Mouse (Mus musculus) midbrain, embryonic 13.5 days (tissue): ENCODE results near the gene Safb. TPM values are rescaled to one million over a fixed set of nuclear protein-coding genes. Genes with fewer than 3 reads are reported as not detected.

Source experiments
- ATAC-seq: fragments of 200-750 bp; cut with Nextera tagmentation; 2 replicates; pipeline ENCODE4 v1.8.0; 2017; ENCODE audit warnings: mild to moderate bottlenecking, moderate TSS enrichment, moderate library complexity
- H3K27ac ChIP-seq: fragments of 300-500 bp; sonication (generic); 2 replicates; pipeline ENCODE4 v1.5.1; 2015; ENCODE audit warnings: inconsistent platforms, mild to moderate bottlenecking, moderate library complexity
- H3K27me3 ChIP-seq: fragments of 300-500 bp; sonication (generic); 2 replicates; pipeline ENCODE4 v1.6.1; 2015; ENCODE audit warnings: mild to moderate bottlenecking, inconsistent platforms
- H3K36me3 ChIP-seq: fragments of 300-500 bp; sonication (generic); 2 replicates; pipeline ENCODE4 v1.6.1; 2015; ENCODE audit warnings: mild to moderate bottlenecking, inconsistent platforms
- H3K4me1 ChIP-seq: fragments of 300-500 bp; sonication (generic); replicated peaks from 2 replicates; pipeline ENCODE4 v1.6.1; 2015; ENCODE audit warnings: inconsistent platforms
- H3K4me2 ChIP-seq: fragments of 300-500 bp; sonication (generic); replicated peaks from 2 replicates; pipeline ENCODE4 v1.6.1; 2015; ENCODE audit warnings: moderate library complexity, mild to moderate bottlenecking, inconsistent platforms
- H3K4me3 ChIP-seq: fragments of 300-500 bp; sonication (generic); replicated peaks from 2 replicates; pipeline ENCODE4 v1.5.1; 2015; ENCODE audit warnings: mild to moderate bottlenecking, inconsistent platforms
- H3K9ac ChIP-seq: fragments of 300-500 bp; sonication (generic); replicated peaks from 2 replicates; pipeline ENCODE4 v1.6.1; 2015; ENCODE audit warnings: mild to moderate bottlenecking, inconsistent platforms
- H3K9me3 ChIP-seq: fragments of 300-500 bp; sonication (generic); 2 replicates; pipeline ENCODE4 v1.6.1; 2016; ENCODE audit warnings: mild to moderate bottlenecking, inconsistent platforms
- WGBS: fragments of 180-500 bp; shearing (Covaris S2); methylation state at CpG from one replicate; pipeline ENCODE4 v1.1.7; 2015; 5-methylcytosine and 5-hydroxymethylcytosine counted together
- polyA plus RNA-seq: library from polyadenylated mRNA; unstranded; fragments of >200 nt; fragmentation: Nextera tagmentation; extraction: Ambion mirVana; gene quantifications from 2 replicates; pipeline ENCODE4 v1.2.1, GENCODE M21; 2015

The Safb gene
- polyA plus RNA-seq, 1 experiment from 2014 or later: 127 TPM

DNA sequence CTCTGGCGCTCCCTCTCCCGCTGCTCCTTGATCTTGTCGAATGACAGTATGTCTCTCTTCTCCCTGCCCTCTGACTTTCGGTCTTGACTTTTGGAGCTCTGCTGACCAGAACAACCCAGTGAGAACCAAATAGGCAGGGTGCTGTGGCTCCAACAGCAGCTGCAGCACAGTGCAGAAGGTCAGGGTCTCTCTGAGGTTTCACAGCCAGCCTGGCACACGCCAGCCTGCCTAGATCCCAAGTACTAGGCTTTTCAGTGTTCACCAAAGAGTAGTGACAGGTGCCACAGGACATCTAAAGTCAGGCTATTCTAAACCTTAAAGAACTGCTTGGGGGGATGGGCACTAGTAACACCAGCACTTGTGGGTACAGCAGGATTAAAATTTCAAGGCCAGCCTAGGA, 17.7 kb upstream of the Safb start:
- no peak overlapping the region for H3K4me2 ChIP-seq
- peaks cover 100% of the 10 kb centered on the region for H3K36me3 ChIP-seq
- H3K27ac ChIP-seq: no peak overlapping the region
- H3K9me3 ChIP-seq: no peaks in the 10 kb centered on the region
- no peak overlapping the region for H3K9ac ChIP-seq
- no peak overlapping the region for H3K4me3 ChIP-seq
- 88% methylated on average over 5 of the region's 5 CpGs for WGBS
- H3K27me3 ChIP-seq: no peaks in the 10 kb centered on the region
- no peaks in the 10 kb centered on the region for H3K4me1 ChIP-seq
- no peak for ATAC-seq

GRCm38 (mm10) chr17:56567370-56567769, 17.3 kb upstream of the Safb start:
- no peaks in the 10 kb centered on the region for H3K9me3 ChIP-seq
- ATAC-seq: no peak
- no peaks in the 10 kb centered on the region for H3K27me3 ChIP-seq
- no peak overlapping the region for H3K4me2 ChIP-seq
- no peak overlapping the region for H3K27ac ChIP-seq
- H3K9ac ChIP-seq: no peak overlapping the region
- WGBS: 94% methylated on average over 4 of the region's 4 CpGs
- H3K4me3 ChIP-seq: no peak overlapping the region
- H3K4me1 ChIP-seq: 0 out of 2 replicates have a peak, but pooled peaks cover 1% of the 10 kb centered on the region
- peaks cover 100% of the 10 kb centered on the region for H3K36me3 ChIP-seq

- H3K27me3 ChIP-seq: no peaks in the 10 kb centered on the region
- WGBS: 96% methylated on average over 4 of the region's 4 CpGs
- no peaks in the 10 kb centered on the region for H3K9me3 ChIP-seq
- 0 out of 2 replicates have a peak, but pooled peaks cover 5% of the 10 kb centered on the region for H3K4me1 ChIP-seq
- no peak overlapping the region for H3K4me2 ChIP-seq
- H3K4me3 ChIP-seq: no peak overlapping the region
- no peak overlapping the region for H3K9ac ChIP-seq
- ATAC-seq: no peak
- H3K36me3 ChIP-seq: peaks cover 98% of the 10 kb centered on the region
- H3K27ac ChIP-seq: no peak overlapping the region
Observed at GRCm38 (mm10) chr17:56570287-56570686, 14.3 kb upstream of the Safb start.

- WGBS: 60% methylated on average over 1 of the region's 1 CpGs
- Histone ChIP-seq H3K4me2 (no peak overlapping the region), H3K36me3 (peaks cover 95% of the 10 kb centered on the region), H3K27me3 (no peaks in the 10 kb centered on the region), H3K27ac (no peak overlapping the region), H3K9ac (no peak overlapping the region), H3K4me1 (0 out of 2 replicates have a peak, but pooled peaks cover 5% of the 10 kb centered on the region), H3K4me3 (no peak overlapping the region), H3K9me3 (no peaks in the 10 kb centered on the region)
- ATAC-seq: no peak
Observed at GRCm38 (mm10) chr17:56572154-56572553, 12.5 kb upstream of the Safb start.

DNA sequence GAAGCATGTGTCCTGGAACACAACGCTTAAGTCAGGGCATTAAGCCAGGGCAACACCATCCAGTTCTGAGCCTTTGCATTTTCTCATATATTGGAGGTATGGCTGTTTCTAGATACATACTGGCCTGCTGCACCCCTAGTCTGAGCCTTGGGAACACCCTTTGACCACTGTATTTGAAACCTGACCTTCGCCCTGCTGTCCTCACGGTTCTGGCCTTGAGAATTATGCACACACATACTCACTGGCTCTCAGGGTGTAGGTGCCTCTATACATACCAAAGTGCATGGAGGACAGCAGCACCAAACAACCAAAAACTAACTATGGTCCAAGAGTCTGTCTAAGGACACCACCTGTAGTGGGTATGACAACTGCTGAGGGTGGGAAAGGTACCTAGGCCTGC, 11.7 kb upstream of the Safb start:
- H3K4me2 ChIP-seq: no peak overlapping the region
- H3K4me3 ChIP-seq: no peak overlapping the region
- peaks cover 95% of the 10 kb centered on the region for H3K36me3 ChIP-seq
- no peaks in the 10 kb centered on the region for H3K9me3 ChIP-seq
- 0 out of 2 replicates have a peak, but pooled peaks cover 5% of the 10 kb centered on the region for H3K4me1 ChIP-seq
- ATAC-seq: no peak
- no peak overlapping the region for H3K27ac ChIP-seq
- H3K9ac ChIP-seq: no peak overlapping the region
- WGBS: 95% methylated on average over 3 of the region's 3 CpGs
- H3K27me3 ChIP-seq: no peaks in the 10 kb centered on the region

DNA sequence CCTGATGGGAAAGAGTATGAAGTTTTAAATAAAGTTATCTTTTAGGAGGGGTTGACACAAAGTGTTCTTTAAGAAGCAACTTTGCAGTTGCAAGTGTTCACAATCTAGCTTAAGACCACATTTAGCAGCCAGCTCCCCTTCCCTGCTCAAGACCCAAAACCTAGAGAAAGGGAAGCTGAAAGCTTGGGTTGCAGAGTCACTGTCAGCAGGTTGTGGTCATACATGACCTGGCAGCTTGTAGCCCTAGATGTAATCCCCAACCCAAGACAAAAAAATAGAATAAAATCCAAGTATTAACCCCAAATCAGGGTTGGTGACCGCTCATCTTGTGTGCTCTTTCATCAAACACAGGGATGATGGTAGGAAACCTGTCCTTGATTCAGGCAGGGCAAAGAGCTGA, 1.6 kb upstream of the Safb start:
- Histone ChIP-seq H3K4me3 (peak overlapping the region; percentile 93), H3K4me2 (peak overlapping the region; percentile 97), H3K27me3 (no peaks in the 10 kb centered on the region), H3K36me3 (peaks cover 66% of the 10 kb centered on the region), H3K27ac (no peak overlapping the region), H3K4me1 (peaks cover 56% of the 10 kb centered on the region), H3K9me3 (no peaks in the 10 kb centered on the region), H3K9ac (peak overlapping the region; percentile 89)
- WGBS: 71% methylated on average over 1 of the region's 1 CpGs
- ATAC-seq: no peak

DNA sequence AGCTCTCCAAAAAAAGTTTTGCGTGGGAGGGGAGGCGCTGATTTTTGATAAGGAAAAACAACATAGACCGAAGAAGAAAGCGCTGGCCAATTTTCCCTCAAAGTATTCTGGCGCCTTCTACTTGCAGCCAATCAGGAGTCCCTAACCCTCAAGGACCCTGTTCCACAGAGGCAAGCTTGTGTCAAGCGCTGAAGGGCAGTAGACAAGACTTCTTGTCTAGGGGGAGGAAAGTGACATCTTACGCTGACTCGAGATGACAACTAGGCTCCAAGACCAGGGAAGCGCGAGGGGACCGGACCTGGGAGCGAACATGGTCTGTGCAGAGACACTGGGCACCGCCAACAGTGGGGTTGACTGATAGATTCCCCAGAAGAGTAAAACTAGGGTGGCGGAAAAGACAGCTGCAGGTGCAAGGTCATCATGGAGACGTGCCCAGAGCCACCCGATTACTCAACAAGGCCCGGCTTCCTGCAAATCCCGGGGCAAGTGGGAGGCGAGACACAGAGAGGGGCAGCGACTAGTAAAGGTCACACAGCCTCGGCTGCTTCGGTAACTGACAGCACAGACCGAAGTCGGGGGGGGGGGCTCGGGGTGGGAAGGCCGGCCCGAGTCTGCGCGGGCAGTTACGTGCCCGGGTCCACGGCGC, 891 bp upstream of the Safb start:
- Histone ChIP-seq H3K9me3 (no peaks in the 10 kb centered on the region), H3K9ac (peak overlapping the region; percentile 89), H3K4me3 (peak overlapping the region; percentile 93), H3K36me3 (peaks cover 66% of the 10 kb centered on the region), H3K4me1 (peaks cover 62% of the 10 kb centered on the region), H3K27ac (peak overlapping the region; percentile 95), H3K27me3 (no peaks in the 10 kb centered on the region), H3K4me2 (peak overlapping the region; percentile 97)
- WGBS: 4% methylated on average over 33 of the region's 33 CpGs
- ATAC-seq: no peak

- WGBS: under 1% methylated on average over 61 of the region's 61 CpGs
- Histone ChIP-seq H3K4me2 (peak overlapping the region; percentile 82), H3K9me3 (no peaks in the 10 kb centered on the region), H3K27ac (peak overlapping the region; percentile 89), H3K4me1 (peaks cover 74% of the 10 kb centered on the region), H3K27me3 (no peaks in the 10 kb centered on the region), H3K9ac (peak overlapping the region; percentile 95), H3K36me3 (peaks cover 68% of the 10 kb centered on the region), H3K4me3 (peak overlapping the region; percentile 93)
- ATAC-seq: peak; percentile 31
Observed at GRCm38 (mm10) chr17:56585171-56585821, 671 bp downstream of the Safb start.

DNA sequence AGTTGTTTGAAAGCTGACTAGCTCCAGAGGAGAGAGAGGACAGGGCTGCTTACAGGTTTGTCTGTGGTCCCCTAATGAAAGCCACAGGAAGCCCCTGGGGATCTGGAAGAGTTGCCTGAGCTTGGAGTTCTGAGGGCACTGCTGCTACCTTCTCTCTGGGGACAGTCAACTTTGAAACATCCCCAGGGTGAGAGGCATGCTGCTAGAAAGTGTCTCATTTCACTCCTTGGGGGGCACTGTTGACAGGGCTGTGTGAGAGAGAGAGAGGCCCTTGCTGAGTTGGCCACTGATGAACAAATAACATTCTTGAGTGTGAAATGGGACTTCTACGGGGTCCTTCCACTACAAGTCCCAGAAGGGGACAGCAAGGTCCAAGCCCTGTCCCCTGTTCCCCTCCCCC, 3.1 kb downstream of the Safb start:
- Histone ChIP-seq H3K4me2 (peak overlapping the region; percentile 82), H3K9ac (0 out of 2 replicates have a peak overlapping the region, but pooled peaks have one; percentile 95), H3K4me3 (peak overlapping the region; percentile 93; the same call in 1 of the 2 replicates), H3K36me3 (peaks cover 66% of the 10 kb centered on the region), H3K27ac (no peak overlapping the region), H3K9me3 (no peaks in the 10 kb centered on the region), H3K4me1 (peaks cover 65% of the 10 kb centered on the region), H3K27me3 (no peaks in the 10 kb centered on the region)
- 75% methylated on average over 1 of the region's 1 CpGs for WGBS
- ATAC-seq: no peak

- no peak overlapping the region for H3K4me2 ChIP-seq
- no peak overlapping the region for H3K9ac ChIP-seq
- WGBS: 88% methylated on average over 4 of the region's 4 CpGs
- ATAC-seq: no peak
- H3K27me3 ChIP-seq: no peaks in the 10 kb centered on the region
- no peak overlapping the region for H3K4me3 ChIP-seq
- H3K9me3 ChIP-seq: no peaks in the 10 kb centered on the region
- no peak overlapping the region for H3K27ac ChIP-seq
- peaks cover 55% of the 10 kb centered on the region for H3K4me1 ChIP-seq
- H3K36me3 ChIP-seq: peaks cover 75% of the 10 kb centered on the region
Observed at GRCm38 (mm10) chr17:56588921-56589320, 4.3 kb downstream of the Safb start.

- H3K36me3 ChIP-seq: peaks cover 97% of the 10 kb centered on the region
- H3K27ac ChIP-seq: no peak overlapping the region
- no peak overlapping the region for H3K4me2 ChIP-seq
- peaks cover 35% of the 10 kb centered on the region for H3K4me1 ChIP-seq
- H3K4me3 ChIP-seq: no peak overlapping the region
- H3K9ac ChIP-seq: no peak overlapping the region
- no peaks in the 10 kb centered on the region for H3K27me3 ChIP-seq
- no peaks in the 10 kb centered on the region for H3K9me3 ChIP-seq
- ATAC-seq: no peak
Observed at GRCm38 (mm10) chr17:56592553-56592952, 7.9 kb downstream of the Safb start.

DNA sequence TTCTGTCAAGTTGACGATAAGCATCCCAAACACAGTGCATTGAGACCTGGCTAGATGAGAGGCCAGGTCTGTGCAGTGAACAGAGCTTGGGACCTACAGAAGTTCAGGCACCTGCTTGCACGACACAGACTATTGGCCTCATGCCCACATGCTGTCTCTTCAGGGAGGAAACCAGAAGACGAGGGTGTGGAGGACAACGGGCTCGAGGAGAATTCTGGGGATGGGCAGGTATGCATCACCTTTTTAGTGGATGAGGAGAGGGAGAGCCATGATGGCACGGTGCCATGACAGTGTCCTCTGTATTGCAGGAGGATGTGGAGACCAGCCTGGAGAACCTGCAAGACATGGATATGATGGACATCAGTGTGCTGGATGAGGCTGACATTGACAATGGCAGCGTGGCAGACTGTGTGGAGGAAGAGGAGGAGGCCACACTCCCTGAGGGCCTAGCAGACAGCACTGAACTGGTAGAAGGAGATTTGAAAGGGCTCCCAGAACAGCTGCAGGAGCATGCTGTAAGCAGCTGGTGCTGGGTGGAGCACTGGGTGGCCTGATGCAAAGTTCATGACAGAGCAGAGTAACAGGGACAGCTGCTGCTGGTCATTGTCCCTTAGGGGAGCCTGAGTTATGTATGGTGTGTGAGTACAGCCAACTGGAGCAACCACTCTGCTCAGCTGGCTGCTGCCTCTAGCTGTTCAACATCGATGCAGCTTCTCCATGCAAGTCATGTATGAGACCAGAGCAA, 9.1 kb downstream of the Safb start:
- H3K4me3 ChIP-seq: no peak overlapping the region
- no peak overlapping the region for H3K27ac ChIP-seq
- no peaks in the 10 kb centered on the region for H3K9me3 ChIP-seq
- 94% methylated on average over 8 of the region's 8 CpGs for WGBS
- no peak overlapping the region for H3K4me2 ChIP-seq
- H3K9ac ChIP-seq: no peak overlapping the region
- ATAC-seq: no peak
- peaks cover 24% of the 10 kb centered on the region for H3K4me1 ChIP-seq
- H3K27me3 ChIP-seq: no peaks in the 10 kb centered on the region
- peaks cover 94% of the 10 kb centered on the region for H3K36me3 ChIP-seq
